ENCODE assay signal across 8 mouse cellular contexts in genomic region chr5:108549489-108550206, GRCm38 (mm10). TPM values are rescaled to one million over a fixed set of nuclear protein-coding genes. Genes with fewer than 3 reads are reported as not detected.
DNase-seq lines count a peak whose midpoint lies in the region; ATAC-seq and TF ChIP-seq lines count a peak whose summit lies in the region.

Cplx1 (minus strand) TSS chr5:108550024.

- TF ChIP-seq EP300 in ES-Bruce4 (IDR thresholded peaks at IDR 0.05; ENCODE audit: insufficient read depth, low read depth, low read length) = no peak
- no peak for TF ChIP-seq EP300 in liver, embryonic 14.5 days (IDR thresholded peaks at IDR 0.05; ENCODE audit: low read depth)

- no peak within 1 kb of the TSS for H3K27ac ChIP-seq in ES-Bruce4 (ENCODE audit: insufficient read depth, low read length)
- H3K27ac ChIP-seq in heart, embryonic 14.5 days (replicated peaks in 1 of 2; ENCODE audit: control insufficient read depth in 1 of 2, insufficient read depth in 1 of 2, low read depth in 2 of 2, low read length in 2 of 2) = no peak within 1 kb of the TSS
- H3K27ac ChIP-seq in liver, embryonic 14.5 days = no peak within 1 kb of the TSS

- TF ChIP-seq CTCF in ES-Bruce4 (IDR thresholded peaks at IDR 0.05; ENCODE audit: low read depth, low read length) = no peak
- TF ChIP-seq CTCF in liver, embryonic 14.5 days (IDR thresholded peaks at IDR 0.05; ENCODE audit: low read depth) = no peak

- no peaks in the 10 kb centered on the region for H3K27me3 ChIP-seq in ES-Bruce4 (ENCODE audit: control insufficient read depth, insufficient read depth, low read length, poor library complexity, severe bottlenecking)
- peaks cover 42% of the 10 kb centered on the region for H3K27me3 ChIP-seq in heart, embryonic 14.5 days (ENCODE audit: control insufficient read depth, insufficient read depth, low read length)
- peaks cover 21% of the 10 kb centered on the region for H3K27me3 ChIP-seq in liver, embryonic 14.5 days (ENCODE audit: control insufficient read depth, insufficient read depth, low read length)

- H3K36me3 ChIP-seq in ES-Bruce4 (ENCODE audit: control insufficient read depth, insufficient read depth, low read length, poor library complexity, severe bottlenecking) = no peaks in the 10 kb centered on the region
- no peaks in the 10 kb centered on the region for H3K36me3 ChIP-seq in heart, embryonic 14.5 days (ENCODE audit: control insufficient read depth, insufficient read depth, low read length)
- H3K36me3 ChIP-seq in liver, embryonic 14.5 days (replicated peaks; ENCODE audit: control insufficient read depth, insufficient read depth, low read depth) = no peaks in the 10 kb centered on the region

- H3K9me3 ChIP-seq in ES-Bruce4 (replicated peaks; ENCODE audit: control insufficient read depth, insufficient read depth, low read length, poor library complexity, severe bottlenecking) = no peaks in the 10 kb centered on the region
- no peaks in the 10 kb centered on the region for H3K9me3 ChIP-seq in heart, embryonic 14.5 days (ENCODE audit: control insufficient read depth, low read length)
- H3K9me3 ChIP-seq in liver, embryonic 14.5 days (ENCODE audit: control insufficient read depth, low read length) = no peaks in the 10 kb centered on the region

- ATAC-seq in heart, embryonic 14.5 days (ENCODE audit: insufficient number of reproducible peaks, insufficient read depth, low FRiP score, low read depth) = no peak
- no peak for ATAC-seq in liver, embryonic 14.5 days (ENCODE audit: insufficient read depth)
- no peak for ATAC-seq in erythroblast, adult 5-6 weeks (replicated peaks; ENCODE audit: low FRiP score, poor library complexity, severe bottlenecking)

- H3K4me2 ChIP-seq in heart, embryonic 14.5 days (ENCODE audit: low read length) = peak within 1 kb of the TSS; percentile 66
- peak within 1 kb of the TSS; percentile 13; the same call in 1 of the 2 replicates for H3K4me2 ChIP-seq in liver, embryonic 14.5 days (ENCODE audit: low read depth)

- peak within 1 kb of the TSS; percentile 53 for H3K9ac ChIP-seq in ES-Bruce4 (ENCODE audit: low read depth, poor library complexity, severe bottlenecking)
- H3K9ac ChIP-seq in heart, embryonic 14.5 days (ENCODE audit: low read length) = no peak within 1 kb of the TSS
- no peak within 1 kb of the TSS for H3K9ac ChIP-seq in liver, embryonic 14.5 days (replicated peaks)

- H3K4me3 ChIP-seq in ES-Bruce4 (ENCODE audit: low read depth, low read length) = peak within 1 kb of the TSS; percentile 58
- peak within 1 kb of the TSS; percentile 19 to 29 for H3K4me3 ChIP-seq in heart, embryonic 14.5 days (ENCODE audit: control insufficient read depth in 1 of 2, insufficient read depth in 1 of 2, low read depth in 1 of 2, low read length in 2 of 2)
- no peak within 1 kb of the TSS for H3K4me3 ChIP-seq in liver, embryonic 14.5 days (ENCODE audit: insufficient read depth in 1 of 2, low read depth in 2 of 2, low read length in 2 of 2)

- WGBS in heart, embryonic 14.5 days = under 1% methylated on average over 55 of the region's 56 CpGs
- 1% methylated on average over 53 of the region's 56 CpGs for WGBS in liver, embryonic 14.5 days (ENCODE audit: insufficient replicate concordance)

- no peak for TF ChIP-seq POLR2A in ES-Bruce4 (IDR thresholded peaks at IDR 0.05; ENCODE audit: insufficient read depth, low read length)

- H3K4me1 ChIP-seq in ES-Bruce4 (ENCODE audit: control insufficient read depth, insufficient read depth, low read length) = no peaks in the 10 kb centered on the region
- H3K4me1 ChIP-seq in heart, embryonic 14.5 days (ENCODE audit: control insufficient read depth in 2 of 2, insufficient read depth in 2 of 2, low read length in 2 of 2) = peaks cover 4 to 11% of the 10 kb centered on the region in 2 experiments; a peak in 3 of 4 replicates
- H3K4me1 ChIP-seq in liver, embryonic 14.5 days (replicated peaks; ENCODE audit: control insufficient read depth in 2 of 2, insufficient read depth in 2 of 2, low read length in 1 of 2) = no peaks in the 10 kb centered on the region

- DNase-seq in adrenal gland, adult 2 months = peak; percentile 80
- peak; percentile 64 for DNase-seq in embryo, embryonic 11.5 days (ENCODE audit: low read depth, low spot score)
- peak; percentile 64 for DNase-seq in kidney, postnatal 14 days
- DNase-seq in liver, embryonic 14.5 days (ENCODE audit: low read depth in 3 of 3, low spot score in 3 of 3) = peak; percentile 7 to 26 (median 14)
- peak; percentile 50 for DNase-seq in ovary, adult 18-20 months (ENCODE audit: low spot score)

RNA-seq across cellular contexts. Expression of gene Cplx1, which starts in this region (rescaled TPM):
- 1.2 and 1.8 TPM in 2 replicates for polyA plus RNA-seq in ES-Bruce4 (2011; ENCODE audit: insufficient read depth, insufficient read length, low read depth, missing spikeins)
- total RNA-seq in adrenal gland, adult 2 months (2021) = 1 to 10 TPM; 2.0 to 3.7 TPM
- 0.83 and 1.6 TPM in 2 replicates for polyA plus RNA-seq in adrenal gland, adult 2 months (2012; rRNA removed)
- polyA plus RNA-seq in heart, embryonic 14.5 days (2014; fragmentation: Nextera tagmentation; extraction: Ambion mirVana) = 0.44 and 1.1 TPM in 2 replicates
- polyA plus RNA-seq in liver, embryonic 14.5 days (2012; rRNA removed) = 0.23 TPM in 1 of 2 replicates, not detected in the other
- not detected in 2 replicates for polyA plus RNA-seq in liver, embryonic 14.5 days (2014; fragmentation: Nextera tagmentation; extraction: Ambion mirVana)
- total RNA-seq in erythroblast, adult 5-6 weeks (2015; ENCODE audit: low replicate concordance) = not detected in 2 replicates
- total RNA-seq in erythroblast, adult 5-6 weeks (2017; ENCODE audit: low replicate concordance) = not detected in 2 replicates

Comparison
In these comparisons a context has a peak if more than half of its experiments do, and no peak if none do; other contexts are left out.
1. Peak in DNase-seq and H3K4me2 ChIP-seq in liver, embryonic 14.5 days; RNA of the gene not detected or under 1 TPM.
2. H3K4me3 ChIP-seq: peak in ES-Bruce4 (single experiment) and heart, embryonic 14.5 days (2 of 2); none in liver, embryonic 14.5 days (0 of 2).
3. DNase-seq: peak in every context shown above with its lines; median percentile 80 in adrenal gland, adult 2 months; 64 in embryo, embryonic 11.5 days; 64 in kidney, postnatal 14 days; 50 in ovary, adult 18-20 months; 14 in liver, embryonic 14.5 days.